Mouse (Mus musculus) bone marrow macrophage, adult 2 months (primary cell): ENCODE results near the gene Myo18b. TPM values are rescaled to one million over a fixed set of nuclear protein-coding genes. Genes with fewer than 3 reads are reported as not detected.

Experiments
- H3K27ac ChIP-seq: 2 replicates; pipeline ENCODE4 v1.5.1; 2012; ENCODE audit warnings: low read depth, low read length; ENCODE audit not compliant: insufficient read depth
- H3K4me1 ChIP-seq: 2 replicates; pipeline ENCODE4 v1.6.1; 2012; ENCODE audit warnings: low read length; ENCODE audit not compliant: control insufficient read depth, insufficient read depth
- H3K4me3 ChIP-seq: 2 replicates; pipeline ENCODE4 v1.5.1; 2012; ENCODE audit warnings: mild to moderate bottlenecking, low read length, moderate library complexity; ENCODE audit not compliant: insufficient read depth
- CTCF ChIP-seq: IDR thresholded peaks from 2 replicates; pipeline ENCODE4 v1.5.1; 2012; ENCODE audit warnings: low read depth, mild to moderate bottlenecking, low read length, moderate library complexity
- POLR2A ChIP-seq: IDR thresholded peaks from 2 replicates; pipeline ENCODE4 v1.6.1; 2012; ENCODE audit warnings: mild to moderate bottlenecking, low read depth, low read length, borderline replicate concordance
- polyA plus RNA-seq: library from polyadenylated mRNA; stranded (reverse); fragments of >200 nt; gene quantifications from 2 replicates; pipeline ENCODE4 v1.2.4, GENCODE M21; 2012; ENCODE audit not compliant: missing spikeins, insufficient read depth, insufficient read length

Gene Myo18b
- polyA plus RNA-seq, 1 experiment, result not detected

GRCm38 (mm10) chr5:112851389-112851788 lies 44.8 kb downstream of the Myo18b start:
- TF ChIP-seq POLR2A (no peak), CTCF (no peak)
- H3K27ac ChIP-seq, result no peak overlapping the region
- no peaks in the 10 kb centered on the region for H3K4me1 ChIP-seq
- no peak overlapping the region for H3K4me3 ChIP-seq

- H3K27ac ChIP-seq, result no peak overlapping the region
- no peak for TF ChIP-seq POLR2A
- TF ChIP-seq CTCF, result peak; percentile 31; the same call in 1 of the 2 replicates
These were observed 47.4 kb downstream of the Myo18b start for GRCm38 (mm10) chr5:112848586-112849280.

GRCm38 (mm10) chr5:112847985-112848542 lies 48.1 kb downstream of the Myo18b start:
- TF ChIP-seq CTCF, result no peak
- no peak for TF ChIP-seq POLR2A
- Histone ChIP-seq H3K4me1 (no peaks in the 10 kb centered on the region), H3K27ac (no peak overlapping the region), H3K4me3 (no peak overlapping the region)

More at GRCm38 (mm10) chr5:112848586-112849280, 47.4 kb downstream of the Myo18b start:
- no peak overlapping the region for H3K4me3 ChIP-seq
- no peaks in the 10 kb centered on the region for H3K4me1 ChIP-seq

- no peaks in the 10 kb centered on the region for H3K4me1 ChIP-seq
- H3K4me3 ChIP-seq, result no peak overlapping the region
- TF ChIP-seq POLR2A, result no peak
- no peak for TF ChIP-seq CTCF
- H3K27ac ChIP-seq, result no peak overlapping the region
These were observed 50.0 kb downstream of the Myo18b start for GRCm38 (mm10) chr5:112846146-112846545.

GRCm38 (mm10) chr5:112844460-112844859 lies 51.7 kb downstream of the Myo18b start:
- H3K4me3 ChIP-seq, result no peak overlapping the region

GRCm38 (mm10) chr5:112843676-112844257 lies 52.4 kb downstream of the Myo18b start:
- TF ChIP-seq CTCF, result no peak
- TF ChIP-seq POLR2A, result no peak
- H3K4me1 ChIP-seq, result no peaks in the 10 kb centered on the region
- H3K4me3 ChIP-seq, result no peak overlapping the region
- H3K27ac ChIP-seq, result no peak overlapping the region

More at GRCm38 (mm10) chr5:112844460-112844859, 51.7 kb downstream of the Myo18b start:
- TF ChIP-seq POLR2A, result no peak
- TF ChIP-seq CTCF, result no peak
- Histone ChIP-seq H3K27ac (no peak overlapping the region), H3K4me1 (no peaks in the 10 kb centered on the region)

- no peak for TF ChIP-seq POLR2A
- TF ChIP-seq CTCF, result no peak
- Histone ChIP-seq H3K4me1 (no peaks in the 10 kb centered on the region), H3K27ac (no peak overlapping the region), H3K4me3 (no peak overlapping the region)
These were observed 53.5 kb downstream of the Myo18b start for GRCm38 (mm10) chr5:112842696-112843095.

- TF ChIP-seq POLR2A, result no peak
- TF ChIP-seq CTCF, result no peak
- Histone ChIP-seq H3K4me3 (no peak overlapping the region), H3K27ac (no peak overlapping the region), H3K4me1 (no peaks in the 10 kb centered on the region)
These were observed 54.3 kb downstream of the Myo18b start for GRCm38 (mm10) chr5:112841850-112842249.

GRCm38 (mm10) chr5:112834896-112835295 lies 61.3 kb downstream of the Myo18b start:
- TF ChIP-seq POLR2A (no peak), CTCF (no peak)
- Histone ChIP-seq H3K27ac (no peak overlapping the region), H3K4me1 (no peaks in the 10 kb centered on the region), H3K4me3 (no peak overlapping the region)

- Histone ChIP-seq H3K4me3 (no peak overlapping the region), H3K4me1 (no peaks in the 10 kb centered on the region), H3K27ac (no peak overlapping the region)
- TF ChIP-seq CTCF (no peak), POLR2A (no peak)
These were observed 62.3 kb downstream of the Myo18b start for GRCm38 (mm10) chr5:112833866-112834265.
